Mouse (Mus musculus): ENCODE measurements around the gene Itga5.
A peak's percentile ranks its signal among the peaks of the same experiment; 100 is the strongest.

Itga5 gene

DNA sequence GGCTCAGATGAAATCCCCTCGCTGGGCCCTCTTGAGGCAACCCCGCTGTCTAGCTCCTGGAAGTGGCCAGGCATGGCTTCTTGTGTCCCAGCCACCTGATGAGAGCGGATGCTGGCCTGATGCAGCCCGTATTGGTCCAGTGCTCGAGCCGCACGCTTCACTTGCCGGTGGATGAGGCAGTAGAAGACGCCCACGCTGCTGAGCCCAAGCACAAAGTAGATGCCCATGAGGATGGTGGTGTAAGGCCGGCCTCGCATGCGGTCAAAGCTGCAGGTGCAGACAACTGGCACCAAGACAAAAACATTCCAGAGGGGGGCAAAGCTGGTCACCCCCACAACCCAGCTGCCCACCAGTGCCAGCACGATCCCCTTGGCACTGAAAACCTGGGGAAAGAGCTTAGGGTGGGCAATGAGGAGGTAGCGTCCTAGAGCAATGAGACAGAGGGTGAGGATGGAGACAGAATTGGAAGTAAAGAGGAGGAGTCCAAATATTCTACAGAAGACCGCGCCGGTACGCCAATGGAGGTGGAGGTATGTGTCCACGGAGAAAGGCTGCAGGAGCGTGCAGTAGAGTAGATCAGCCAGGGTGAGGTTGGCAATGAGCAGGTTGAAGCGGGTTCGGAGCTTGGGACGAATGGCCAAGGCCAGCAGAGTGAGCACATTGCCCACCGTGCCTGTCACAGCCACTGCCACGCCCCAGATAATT is 57.5 kb downstream of the Itga5 start:
- no peak for DNase-seq (ENCODE audit: low read depth)

DNA sequence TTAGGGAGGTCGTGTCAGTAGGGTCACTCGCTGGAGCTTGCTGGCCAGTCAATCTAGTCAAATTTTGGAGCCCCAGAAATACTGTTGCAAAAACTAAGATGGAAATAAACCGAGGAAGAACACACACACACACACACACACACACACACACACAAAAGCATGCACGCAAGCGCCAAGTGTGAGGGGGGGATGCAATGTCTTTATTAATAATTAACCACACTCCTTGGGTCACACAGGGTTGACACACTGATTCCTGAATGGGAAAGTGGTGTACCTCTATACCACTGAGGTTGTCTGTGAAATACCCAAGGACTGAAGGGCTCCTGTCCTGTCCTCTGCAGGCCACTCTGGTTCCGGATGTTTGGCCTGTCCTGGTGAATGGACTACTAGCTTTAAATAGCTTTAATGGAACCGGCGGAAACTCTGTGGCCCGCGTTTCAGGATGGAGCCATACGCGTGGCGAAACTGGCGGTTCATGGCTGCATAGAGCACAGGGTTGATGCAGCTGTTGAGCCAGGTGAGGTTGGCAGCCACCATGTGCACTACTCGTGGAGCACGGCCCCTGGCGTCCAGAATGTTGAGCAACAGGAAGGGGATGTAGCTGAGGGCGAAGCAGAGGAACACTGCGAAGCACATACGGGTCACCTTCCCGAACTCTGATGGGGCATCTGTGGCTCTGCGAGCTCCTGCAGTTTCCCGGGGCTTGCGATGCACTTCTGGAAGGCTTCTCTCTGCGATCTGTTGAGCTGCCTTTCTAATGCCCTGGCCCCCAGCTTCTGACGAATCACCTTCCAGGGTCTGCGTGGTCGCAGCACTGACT is 58.3 kb downstream of the Itga5 start:
- DNase-seq (ENCODE audit: low read depth), result no peak

DNA sequence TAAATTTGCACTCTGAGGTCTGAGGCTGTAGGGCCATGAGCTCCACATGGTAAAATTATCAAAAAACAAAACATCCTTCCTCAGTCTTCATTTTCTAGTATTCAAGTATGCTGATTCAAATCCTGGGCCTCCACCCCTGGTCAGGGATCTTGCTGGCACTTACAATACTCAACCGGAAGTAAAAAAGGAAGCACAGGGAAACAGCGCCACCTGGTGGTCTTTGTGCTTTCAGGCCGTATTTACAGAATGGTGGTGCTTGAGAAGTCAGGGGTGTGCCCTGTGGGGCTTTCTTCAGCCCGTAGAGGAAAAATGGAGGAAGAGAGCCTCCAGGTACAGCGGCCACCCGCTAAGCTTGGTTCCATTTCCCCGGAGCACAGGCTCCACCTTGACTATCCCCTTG is 59.4 kb downstream of the Itga5 start:
- peak; percentile 98 for DNase-seq (ENCODE audit: low read depth)

DNA sequence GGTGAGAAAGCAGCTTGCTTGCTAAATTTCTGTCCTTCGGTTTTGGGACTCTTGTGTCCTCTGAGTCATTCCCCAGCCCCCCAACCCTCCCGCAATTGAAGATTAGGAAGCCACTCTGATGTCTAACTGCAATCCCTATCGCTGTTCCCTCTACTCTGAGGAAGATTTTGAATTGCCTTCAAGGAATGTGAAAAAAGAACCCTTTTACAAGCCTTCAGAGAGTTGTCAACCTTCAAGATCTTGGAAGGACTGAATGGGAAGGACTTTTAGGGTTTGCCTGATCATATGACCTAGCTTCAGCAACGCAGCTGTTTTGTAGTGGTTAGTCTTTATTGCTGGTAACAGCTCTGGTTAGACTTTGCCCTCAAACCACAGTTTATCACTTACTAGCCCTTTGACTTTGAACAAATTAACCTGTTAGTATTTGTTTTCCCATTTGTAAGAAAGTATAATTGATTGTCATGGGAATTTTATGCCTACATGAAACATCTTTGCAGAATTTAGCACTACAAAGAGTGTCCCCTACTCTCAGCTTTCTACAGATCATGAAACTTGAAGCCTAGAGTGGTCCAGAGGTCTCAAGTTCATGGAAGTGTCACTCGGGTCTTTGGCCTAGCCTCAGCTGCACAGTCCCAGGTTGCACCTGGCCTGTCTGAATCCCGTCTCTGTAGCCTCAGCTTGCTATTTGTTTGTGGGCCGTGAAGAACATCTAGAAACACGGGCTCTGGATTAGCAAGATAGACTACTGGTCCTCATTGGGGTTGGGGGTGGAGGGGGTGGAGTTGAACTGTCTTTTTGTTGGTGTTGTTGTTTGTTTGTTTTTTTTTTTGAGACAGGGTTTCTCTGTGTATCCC is 60.5 kb downstream of the Itga5 start:
- DNase-seq (ENCODE audit: low read depth), result peak; percentile 32

DNA sequence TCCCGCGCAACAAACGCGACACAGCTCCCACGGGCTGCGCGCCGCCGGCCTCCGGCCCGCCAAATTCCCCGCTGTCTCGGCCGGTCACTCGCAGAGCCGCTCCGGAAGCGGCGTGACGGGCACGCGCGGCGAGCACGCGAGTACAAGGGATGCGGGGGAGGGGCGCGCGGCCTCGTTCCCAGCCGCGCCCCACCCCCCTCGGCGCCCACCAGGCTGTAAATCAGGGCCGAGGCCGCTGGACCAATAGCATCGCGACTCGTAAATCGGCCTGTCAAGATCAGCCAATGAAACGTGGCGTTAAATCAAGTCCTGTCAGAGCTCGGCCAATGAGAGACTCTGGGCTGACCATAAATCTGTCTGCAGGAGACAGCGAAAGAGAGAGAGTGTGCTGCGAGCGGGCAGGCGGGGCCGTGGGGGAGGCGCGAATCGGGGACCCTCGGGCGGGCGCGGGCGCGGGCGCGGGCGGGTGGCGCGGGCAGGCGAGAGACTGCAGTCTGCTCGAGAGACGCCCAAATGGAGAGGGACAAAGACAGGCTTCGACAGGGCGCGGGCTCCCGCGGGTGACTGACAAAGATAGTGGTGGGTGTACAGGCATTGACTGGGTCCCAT is 61.4 kb downstream of the Itga5 start:
- DNase-seq (ENCODE audit: low read depth), result peak; percentile 92

DNA sequence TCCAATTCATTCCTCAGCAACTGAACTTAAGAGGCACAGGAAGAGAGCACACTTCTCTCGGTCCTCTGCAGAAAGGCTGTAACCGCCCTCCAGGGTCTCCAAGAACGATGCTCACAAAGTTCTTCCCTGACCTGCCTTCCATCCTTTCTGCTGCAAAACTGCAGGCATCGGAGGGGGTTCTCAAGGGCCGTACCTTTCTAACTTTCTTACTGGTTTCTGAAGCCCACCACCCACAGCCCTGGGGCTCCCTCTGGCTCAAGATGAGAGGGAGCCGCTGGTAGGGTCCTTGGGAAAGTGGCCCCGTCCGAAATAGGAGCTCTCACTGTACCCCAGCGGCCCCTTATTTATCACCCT is 62.0 kb downstream of the Itga5 start:
- peak; percentile 45 for DNase-seq (ENCODE audit: low read depth)

DNA sequence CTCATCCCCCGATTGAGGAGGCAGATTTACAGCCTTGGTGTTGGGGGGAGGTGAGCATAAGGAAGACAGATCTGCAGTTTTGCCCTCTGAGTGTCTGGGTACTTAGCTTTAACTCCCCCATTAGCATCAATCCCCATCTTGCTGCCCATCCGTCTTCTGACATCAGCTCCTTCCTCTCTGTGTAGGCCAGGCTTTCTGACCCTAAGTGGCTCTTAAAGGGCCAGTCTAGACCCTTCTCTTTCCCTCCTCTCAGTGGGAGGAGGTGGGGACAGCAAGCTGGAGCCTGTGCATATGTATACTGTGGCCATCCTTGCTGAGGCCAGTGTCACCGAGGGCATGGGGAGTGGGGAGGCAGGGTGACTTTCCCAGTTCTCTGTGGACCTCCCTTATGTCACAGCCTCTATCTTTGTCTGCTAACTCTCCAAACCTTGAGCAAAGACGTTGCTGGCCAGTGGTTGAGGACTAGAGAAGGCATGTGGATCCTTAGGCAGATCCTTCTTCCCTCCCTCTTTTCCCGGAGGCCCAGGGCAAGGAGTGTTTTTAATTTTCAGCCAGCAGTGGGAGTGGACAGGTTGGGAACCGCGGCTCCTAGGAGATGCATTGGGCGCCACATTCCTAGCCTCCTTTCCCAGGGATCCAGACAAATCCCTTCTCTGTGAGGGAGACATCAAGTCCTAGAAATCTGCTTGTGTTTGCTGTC is 62.5 kb downstream of the Itga5 start:
- no peak for DNase-seq (ENCODE audit: low read depth)

DNA sequence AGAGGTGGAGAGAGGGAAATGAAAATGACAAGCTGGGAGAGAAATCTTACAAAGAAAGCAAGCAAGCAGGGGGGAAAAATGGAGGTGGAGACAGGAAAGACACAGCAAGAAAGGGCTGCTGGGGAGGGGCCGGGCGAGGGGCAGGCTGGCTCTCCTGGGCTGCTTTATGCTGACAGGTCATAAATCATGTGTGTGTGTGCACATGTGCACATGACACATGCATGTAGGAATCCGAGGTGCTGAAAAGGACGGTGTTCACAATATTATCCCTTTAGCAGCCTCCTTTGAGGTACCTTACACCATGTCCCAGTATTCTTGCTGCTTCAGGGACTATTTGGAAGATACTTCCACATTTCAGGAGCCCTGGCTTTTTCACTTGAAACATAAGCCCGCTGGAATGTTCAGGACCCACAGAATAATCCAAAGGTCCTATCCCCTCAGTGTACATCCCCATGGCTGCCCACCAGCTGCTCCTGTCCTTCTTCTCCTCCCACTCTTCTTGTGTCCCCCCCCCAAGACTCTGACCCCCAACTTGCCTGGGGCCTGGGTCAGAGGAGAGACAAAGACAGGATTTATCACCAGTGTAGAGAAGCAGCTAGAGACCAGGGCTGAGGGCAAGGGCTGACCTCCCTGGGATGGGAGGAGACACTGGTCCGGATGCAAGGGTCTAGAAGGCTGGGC is 64.1 kb downstream of the Itga5 start:
- DNase-seq (ENCODE audit: low read depth), result no peak

DNA sequence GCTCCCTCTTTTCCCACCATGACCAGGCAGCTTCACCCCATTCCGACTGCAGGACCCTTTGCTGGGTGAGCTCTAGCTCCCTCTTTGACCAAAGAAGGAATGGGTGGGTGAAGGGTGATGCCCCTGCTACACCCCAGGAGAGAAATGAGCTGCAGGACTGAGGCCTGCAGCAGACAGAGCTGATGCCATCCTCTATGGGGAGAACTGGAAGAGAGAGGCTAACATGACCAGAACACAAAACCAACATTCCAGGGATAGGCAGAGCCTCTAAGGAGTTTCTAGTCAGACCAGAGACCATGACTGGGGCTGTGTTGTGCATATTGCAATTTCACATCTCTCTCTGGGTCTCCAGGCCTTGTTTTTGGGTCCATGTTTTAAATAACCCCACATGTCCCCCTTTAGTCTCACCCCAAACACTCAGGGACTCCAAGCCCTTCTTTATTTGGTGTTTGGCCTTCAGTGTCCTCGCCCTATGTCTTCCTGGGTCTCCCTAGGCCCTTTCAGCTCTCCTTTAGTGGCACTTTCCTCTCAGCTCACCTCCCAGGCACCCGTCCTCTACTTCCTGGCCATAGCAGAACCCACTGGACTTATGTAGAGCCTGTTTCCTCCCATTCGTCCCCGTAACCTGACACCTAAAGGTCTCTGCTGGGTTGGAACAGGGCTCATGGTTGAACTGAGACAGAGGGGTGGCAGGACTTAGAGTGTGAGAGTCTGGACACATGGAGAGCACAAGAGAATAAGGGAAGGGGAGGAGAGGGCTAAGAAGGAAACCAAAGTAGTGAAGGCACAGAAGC is 64.8 kb downstream of the Itga5 start:
- DNase-seq (ENCODE audit: low read depth), result no peak

DNA sequence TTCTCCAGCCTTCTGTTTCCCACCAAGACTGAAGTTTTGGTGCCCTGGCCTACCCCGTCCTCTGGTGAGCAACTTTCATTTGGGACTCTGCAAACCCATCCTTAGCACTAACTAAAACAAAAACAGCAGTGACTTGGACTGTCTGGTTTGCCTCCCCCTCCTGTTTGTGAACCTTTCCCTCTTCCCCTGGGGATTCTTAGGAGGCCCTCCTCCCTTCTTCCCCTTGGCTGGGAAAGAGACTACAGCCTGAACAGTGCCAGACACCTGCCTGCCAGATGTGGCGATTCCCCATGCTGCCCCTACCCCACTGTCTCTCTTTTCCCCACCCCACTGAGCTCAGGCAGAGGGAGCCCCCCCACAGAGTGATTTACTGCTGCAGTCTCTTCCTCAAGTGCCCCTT is 65.5 kb downstream of the Itga5 start:
- no peak for DNase-seq (ENCODE audit: low read depth)

DNA sequence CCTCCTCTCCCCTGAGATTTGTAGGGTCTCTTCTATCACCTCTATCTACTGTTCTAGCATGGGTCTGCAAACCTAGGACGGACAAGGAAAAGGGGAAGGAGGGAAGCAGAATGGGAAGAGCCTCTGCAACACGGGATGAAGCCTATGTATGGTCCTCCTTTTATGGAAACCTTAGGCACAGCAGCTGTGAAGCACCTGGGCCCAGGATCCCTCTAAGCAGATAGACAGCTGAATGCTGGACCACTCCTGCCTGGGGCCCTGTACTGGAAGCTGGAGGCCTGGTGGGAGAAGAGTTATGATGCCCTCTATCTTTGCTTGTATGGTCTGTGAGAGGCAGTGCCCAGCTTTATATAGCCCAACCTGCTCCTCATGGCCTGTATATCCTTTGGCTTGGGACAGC is 66.0 kb downstream of the Itga5 start:
- no peak for DNase-seq (ENCODE audit: low read depth)

DNA sequence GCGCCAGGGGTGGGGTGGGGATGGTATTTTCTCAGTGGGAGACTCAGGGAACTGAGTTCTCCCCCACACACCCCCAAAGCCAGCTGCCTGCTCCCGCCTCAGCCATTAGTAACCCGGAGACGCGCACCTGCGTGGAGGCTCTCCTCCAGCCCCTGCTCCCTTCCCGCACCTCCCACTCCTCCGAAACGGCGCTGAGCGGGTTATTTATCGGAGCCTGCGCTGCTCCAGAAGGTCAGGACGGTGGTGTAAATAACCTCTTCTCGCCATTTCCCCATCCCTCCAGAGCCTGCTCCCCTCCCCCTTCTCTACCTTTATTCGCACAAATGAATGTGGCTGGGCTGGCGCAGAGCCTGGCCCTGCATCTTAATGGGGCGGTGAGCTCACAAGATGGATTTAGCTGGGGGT is 66.5 kb downstream of the Itga5 start:
- DNase-seq (ENCODE audit: low read depth), result no peak

DNA sequence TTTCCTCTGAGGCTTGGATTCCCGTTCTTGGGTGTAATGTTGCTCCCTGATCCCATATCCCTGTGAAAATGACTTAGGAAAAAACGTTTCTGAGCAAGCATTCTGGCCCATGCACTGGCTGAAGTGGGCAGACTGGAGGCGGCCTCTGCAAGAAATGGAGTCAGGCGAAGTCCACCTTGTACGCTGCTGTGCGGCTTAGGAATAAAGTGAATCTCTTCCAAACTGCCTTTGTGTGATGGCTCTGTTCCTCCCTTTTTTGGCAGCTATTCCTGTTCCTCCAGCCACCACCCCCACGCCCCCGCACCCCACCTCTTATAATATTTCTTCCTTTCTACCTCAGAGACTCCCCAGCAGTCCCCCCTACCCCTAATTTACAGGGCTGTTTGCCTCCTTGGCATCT is 66.9 kb downstream of the Itga5 start:
- DNase-seq (ENCODE audit: low read depth), result no peak

DNA sequence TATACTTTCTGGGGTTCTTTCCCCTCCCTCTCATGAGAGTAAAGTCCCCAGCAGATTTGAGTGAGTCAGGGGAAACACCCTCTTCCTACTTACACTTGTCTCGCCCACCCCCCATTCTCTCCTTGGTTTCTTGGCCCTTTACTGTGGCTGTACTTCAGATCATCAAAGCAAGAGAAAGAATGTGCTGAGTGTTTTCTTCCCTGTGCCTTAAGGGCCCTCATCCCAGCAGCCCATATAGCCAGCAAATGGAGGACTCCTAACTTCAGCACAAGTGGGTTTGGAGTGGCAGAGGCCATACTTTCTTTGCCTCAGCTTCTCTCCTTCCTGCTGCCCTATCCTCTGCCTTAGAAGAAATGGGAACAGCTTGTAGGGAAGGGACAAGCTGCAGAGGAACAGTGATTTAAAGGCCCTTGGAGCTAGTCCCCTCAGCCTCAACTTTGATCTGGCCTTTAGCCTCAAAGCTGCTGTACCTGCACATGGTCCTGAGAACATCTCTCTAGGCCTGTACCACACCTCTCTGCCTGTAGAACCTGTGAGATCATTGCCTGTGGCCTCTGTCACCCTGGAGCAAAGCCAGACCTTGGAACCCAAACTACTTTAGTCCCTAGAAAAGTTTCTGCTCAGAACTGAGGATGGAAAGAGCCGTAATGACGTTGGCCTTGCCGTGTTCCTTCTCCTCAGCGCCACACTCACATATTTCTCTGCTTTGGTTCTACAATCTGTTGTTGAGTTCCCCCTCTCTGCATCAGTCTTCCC is 67.5 kb downstream of the Itga5 start:
- no peak for DNase-seq (ENCODE audit: low read depth)

DNA sequence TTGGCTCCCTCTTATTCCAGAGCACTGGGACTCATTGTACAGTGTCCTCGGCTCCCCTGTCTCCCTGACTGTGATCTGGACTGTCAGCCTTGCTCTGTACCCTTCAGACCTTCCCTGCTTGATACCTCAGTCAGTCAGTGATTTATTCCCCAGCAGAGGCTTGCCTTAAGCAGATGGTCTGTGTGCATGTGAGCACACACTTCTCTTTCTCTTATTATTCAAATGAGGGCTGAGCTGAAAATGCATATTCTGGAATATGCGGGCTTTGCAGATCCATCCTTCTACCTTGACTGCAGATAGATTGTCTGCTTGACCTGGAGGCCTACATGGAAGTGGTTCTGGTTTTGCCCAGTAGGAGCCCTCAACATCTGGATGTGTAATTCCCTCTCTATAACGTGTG is 68.5 kb downstream of the Itga5 start:
- no peak for DNase-seq (ENCODE audit: low read depth)

DNA sequence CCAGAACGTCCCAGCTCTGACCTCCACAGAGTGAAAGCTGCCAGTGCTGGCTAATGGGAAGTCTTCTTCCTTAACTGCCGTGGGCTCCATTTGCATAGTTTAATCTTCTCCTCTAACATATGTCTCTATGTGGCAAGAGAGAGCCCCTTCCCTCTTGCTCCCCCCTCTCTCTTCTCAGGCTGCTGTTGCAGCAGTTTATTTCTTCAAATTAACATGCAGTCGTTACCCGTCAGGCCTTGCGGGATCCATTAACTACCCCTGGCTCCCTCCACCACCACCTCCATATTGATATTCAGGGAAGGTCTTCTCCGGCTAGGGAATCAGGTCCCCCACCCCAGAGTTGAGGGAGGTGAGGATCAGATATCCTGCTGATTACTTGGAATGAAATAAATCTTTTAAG is 69.2 kb downstream of the Itga5 start:
- DNase-seq (ENCODE audit: low read depth), result no peak

DNA sequence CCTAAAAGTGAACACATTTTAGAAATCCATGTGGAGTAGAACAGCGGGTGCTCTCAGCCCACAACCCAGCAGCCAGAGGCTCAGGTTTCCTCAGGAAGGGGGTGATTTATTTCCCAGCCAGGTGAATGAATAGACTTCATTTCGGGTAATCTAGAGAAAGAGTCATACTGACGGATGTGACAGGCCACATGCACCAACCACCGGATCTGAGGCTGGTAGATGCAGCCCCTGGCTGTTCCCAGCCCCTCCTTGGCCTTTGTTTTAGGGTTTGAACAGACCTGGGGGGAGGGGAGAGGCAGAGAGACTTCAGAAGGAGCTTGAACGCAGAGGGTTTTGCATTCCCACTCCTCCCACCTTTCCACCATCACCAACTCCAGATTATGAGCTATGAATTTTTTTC is 70.7 kb downstream of the Itga5 start:
- DNase-seq (ENCODE audit: low read depth), result no peak

DNA sequence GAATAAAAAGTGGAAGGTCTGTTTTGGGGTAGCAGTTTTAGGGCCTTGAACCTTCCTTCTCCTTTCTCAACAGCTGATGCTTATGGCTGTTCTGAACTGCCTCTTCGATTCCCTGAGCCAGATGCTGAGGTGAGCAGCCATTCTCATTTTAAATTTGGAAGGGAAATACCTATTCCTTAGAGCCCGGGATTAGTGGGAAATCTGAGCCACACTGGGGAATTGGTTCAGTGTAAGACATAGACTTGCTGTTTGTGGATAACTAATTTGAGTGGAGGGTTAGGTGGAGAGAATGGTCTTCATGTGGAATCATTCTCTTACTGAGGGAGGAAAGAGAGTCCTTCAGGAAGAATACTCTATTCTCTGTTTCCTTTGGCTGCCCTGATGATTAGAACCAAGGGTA is 71.9 kb downstream of the Itga5 start:
- no peak for DNase-seq (ENCODE audit: low read depth)
